Mouse (Mus musculus): ENCODE measurements around the gene Nmnat3. TPM values are rescaled to one million over a fixed set of nuclear protein-coding genes. Genes with fewer than 3 reads are reported as not detected.
A peak's percentile ranks its signal among the peaks of the same experiment; 100 is the strongest.
"Not testable (repeated sequence)": the region's sequence is repeated elsewhere in the genome, so short reads cannot be mapped to it uniquely, and the experiment has no call there.

Nmnat3 gene
- 3.5 and 4.3 TPM in 2 replicates for polyA plus RNA-seq (2016; fragmentation: Nextera tagmentation; extraction: Ambion mirVana)

- not testable (repeated sequence) for ATAC-seq (ENCODE audit: insufficient number of reproducible peaks, insufficient read depth, low FRiP score, low TSS enrichment); H3K4me2 ChIP-seq (replicated peaks); H3K4me3 ChIP-seq; H3K27me3 ChIP-seq; H3K27ac ChIP-seq; H3K36me3 ChIP-seq; H3K4me1 ChIP-seq; H3K9ac ChIP-seq; H3K9me3 ChIP-seq
- WGBS = 77% methylated on average over 6 of the region's 6 CpGs
These were observed at the start of gene Nmnat3 for GRCm38 (mm10) chr9:98287135-98287534. Gene Nmnat3 (plus strand): TSS chr9:98287435.

GRCm38 (mm10) chr9:98243481-98243880 lies 43.8 kb upstream of the Nmnat3 start:
- 88% methylated on average over 2 of the region's 2 CpGs for WGBS

GRCm38 (mm10) chr9:98244223-98244622 lies 43.0 kb upstream of the Nmnat3 start:
- H3K36me3 ChIP-seq = no peaks in the 10 kb centered on the region
- ATAC-seq (ENCODE audit: insufficient number of reproducible peaks, insufficient read depth, low FRiP score, low TSS enrichment) = no peak
- H3K27me3 ChIP-seq = no peaks in the 10 kb centered on the region
- H3K27ac ChIP-seq = no peak overlapping the region
- H3K9ac ChIP-seq = no peak overlapping the region
- H3K4me2 ChIP-seq (replicated peaks) = no peak overlapping the region
- no peak overlapping the region for H3K4me3 ChIP-seq
- WGBS = 52% methylated on average over 2 of the region's 2 CpGs
- H3K4me1 ChIP-seq = no peaks in the 10 kb centered on the region
- H3K9me3 ChIP-seq = no peaks in the 10 kb centered on the region

More at GRCm38 (mm10) chr9:98243481-98243880, 43.8 kb upstream of the Nmnat3 start:
- no peak for ATAC-seq (ENCODE audit: insufficient number of reproducible peaks, insufficient read depth, low FRiP score, low TSS enrichment)
- Histone ChIP-seq H3K9me3 (no peaks in the 10 kb centered on the region), H3K4me1 (no peaks in the 10 kb centered on the region), H3K4me2 (replicated peaks) (no peak overlapping the region), H3K27me3 (no peaks in the 10 kb centered on the region), H3K9ac (no peak overlapping the region), H3K27ac (no peak overlapping the region), H3K36me3 (no peaks in the 10 kb centered on the region), H3K4me3 (no peak overlapping the region)

- Histone ChIP-seq H3K27me3 (no peaks in the 10 kb centered on the region), H3K36me3 (no peaks in the 10 kb centered on the region), H3K4me2 (replicated peaks) (no peak overlapping the region), H3K9ac (no peak overlapping the region), H3K4me1 (no peaks in the 10 kb centered on the region), H3K9me3 (no peaks in the 10 kb centered on the region), H3K4me3 (no peak overlapping the region), H3K27ac (no peak overlapping the region)
- 82% methylated on average over 2 of the region's 2 CpGs for WGBS
- no peak for ATAC-seq (ENCODE audit: insufficient number of reproducible peaks, insufficient read depth, low FRiP score, low TSS enrichment)
These were observed 42.0 kb upstream of the Nmnat3 start for GRCm38 (mm10) chr9:98245226-98245625.

- no peak overlapping the region for H3K27ac ChIP-seq
- no peaks in the 10 kb centered on the region for H3K36me3 ChIP-seq
- no peak overlapping the region for H3K4me2 ChIP-seq (replicated peaks)
- H3K4me3 ChIP-seq = no peak overlapping the region
- no peaks in the 10 kb centered on the region for H3K4me1 ChIP-seq
- WGBS = 93% methylated on average over 1 of the region's 1 CpGs
- no peak overlapping the region for H3K9ac ChIP-seq
- no peak for ATAC-seq (ENCODE audit: insufficient number of reproducible peaks, insufficient read depth, low FRiP score, low TSS enrichment)
- H3K27me3 ChIP-seq = no peaks in the 10 kb centered on the region
- no peaks in the 10 kb centered on the region for H3K9me3 ChIP-seq
These were observed 40.9 kb upstream of the Nmnat3 start for GRCm38 (mm10) chr9:98246351-98246750.

GRCm38 (mm10) chr9:98260210-98260609 lies 27.0 kb upstream of the Nmnat3 start:
- H3K4me2 ChIP-seq (replicated peaks) = no peak overlapping the region
- no peak overlapping the region for H3K4me3 ChIP-seq
- H3K36me3 ChIP-seq = no peaks in the 10 kb centered on the region
- H3K9me3 ChIP-seq = no peaks in the 10 kb centered on the region
- H3K27ac ChIP-seq = no peak overlapping the region
- H3K9ac ChIP-seq = no peak overlapping the region
- 84% methylated on average over 8 of the region's 8 CpGs for WGBS
- no peak for ATAC-seq (ENCODE audit: insufficient number of reproducible peaks, insufficient read depth, low FRiP score, low TSS enrichment)
- no peaks in the 10 kb centered on the region for H3K4me1 ChIP-seq
- H3K27me3 ChIP-seq = no peaks in the 10 kb centered on the region

- H3K4me3 ChIP-seq = no peak overlapping the region
- H3K27ac ChIP-seq = no peak overlapping the region
- H3K36me3 ChIP-seq = no peaks in the 10 kb centered on the region
- H3K4me2 ChIP-seq (replicated peaks) = no peak overlapping the region
- H3K9ac ChIP-seq = no peak overlapping the region
- ATAC-seq (ENCODE audit: insufficient number of reproducible peaks, insufficient read depth, low FRiP score, low TSS enrichment) = 0 out of 2 replicates have a peak, but pooled peaks have one; percentile 56
- H3K4me1 ChIP-seq = no peaks in the 10 kb centered on the region
- no peaks in the 10 kb centered on the region for H3K9me3 ChIP-seq
- 11% methylated on average over 1 of the region's 1 CpGs for WGBS
- no peaks in the 10 kb centered on the region for H3K27me3 ChIP-seq
These were observed 25.7 kb upstream of the Nmnat3 start for GRCm38 (mm10) chr9:98261461-98262011.

- no peak overlapping the region for H3K27ac ChIP-seq
- no peaks in the 10 kb centered on the region for H3K27me3 ChIP-seq
- no peak overlapping the region for H3K9ac ChIP-seq
- WGBS = 79% methylated on average over 5 of the region's 5 CpGs
- H3K4me3 ChIP-seq = no peak overlapping the region
- no peaks in the 10 kb centered on the region for H3K9me3 ChIP-seq
- no peak overlapping the region for H3K4me2 ChIP-seq (replicated peaks)
- H3K4me1 ChIP-seq = no peaks in the 10 kb centered on the region
- H3K36me3 ChIP-seq = no peaks in the 10 kb centered on the region
- no peak for ATAC-seq (ENCODE audit: insufficient number of reproducible peaks, insufficient read depth, low FRiP score, low TSS enrichment)
These were observed 22.3 kb upstream of the Nmnat3 start for GRCm38 (mm10) chr9:98264916-98265315.

GRCm38 (mm10) chr9:98272734-98273133 lies 14.5 kb upstream of the Nmnat3 start:
- Histone ChIP-seq H3K4me2 (replicated peaks) (no peak overlapping the region), H3K9ac (no peak overlapping the region), H3K4me1 (no peaks in the 10 kb centered on the region), H3K36me3 (no peaks in the 10 kb centered on the region), H3K27me3 (no peaks in the 10 kb centered on the region), H3K4me3 (no peak overlapping the region), H3K9me3 (no peaks in the 10 kb centered on the region), H3K27ac (no peak overlapping the region)
- 27% methylated on average over 5 of the region's 5 CpGs for WGBS
- ATAC-seq (ENCODE audit: insufficient number of reproducible peaks, insufficient read depth, low FRiP score, low TSS enrichment) = 0 out of 2 replicates have a peak, but pooled peaks have one; percentile 41

GRCm38 (mm10) chr9:98275080-98275479 lies 12.2 kb upstream of the Nmnat3 start:
- H3K9ac ChIP-seq = no peak overlapping the region
- H3K9me3 ChIP-seq = no peaks in the 10 kb centered on the region
- no peak overlapping the region for H3K4me3 ChIP-seq
- ATAC-seq (ENCODE audit: insufficient number of reproducible peaks, insufficient read depth, low FRiP score, low TSS enrichment) = no peak
- H3K36me3 ChIP-seq = no peaks in the 10 kb centered on the region
- H3K4me2 ChIP-seq (replicated peaks) = no peak overlapping the region
- H3K27ac ChIP-seq = no peak overlapping the region
- H3K27me3 ChIP-seq = no peaks in the 10 kb centered on the region
- WGBS = 75% methylated on average over 10 of the region's 10 CpGs
- H3K4me1 ChIP-seq = no peaks in the 10 kb centered on the region

GRCm38 (mm10) chr9:98280162-98280561 lies 7.1 kb upstream of the Nmnat3 start:
- no peak overlapping the region for H3K4me2 ChIP-seq (replicated peaks)
- no peaks in the 10 kb centered on the region for H3K36me3 ChIP-seq
- H3K4me1 ChIP-seq = no peaks in the 10 kb centered on the region
- no peaks in the 10 kb centered on the region for H3K27me3 ChIP-seq
- no peak overlapping the region for H3K9ac ChIP-seq
- no peak overlapping the region for H3K27ac ChIP-seq
- WGBS = 39% methylated on average over 5 of the region's 5 CpGs
- H3K4me3 ChIP-seq = no peak overlapping the region
- no peak for ATAC-seq (ENCODE audit: insufficient number of reproducible peaks, insufficient read depth, low FRiP score, low TSS enrichment)
- H3K9me3 ChIP-seq = no peaks in the 10 kb centered on the region

- H3K27ac ChIP-seq = no peak overlapping the region
- H3K4me2 ChIP-seq (replicated peaks) = no peak overlapping the region
- 85% methylated on average over 9 of the region's 9 CpGs for WGBS
- H3K36me3 ChIP-seq = no peaks in the 10 kb centered on the region
- H3K9me3 ChIP-seq = no peaks in the 10 kb centered on the region
- no peaks in the 10 kb centered on the region for H3K4me1 ChIP-seq
- no peak overlapping the region for H3K4me3 ChIP-seq
- no peak for ATAC-seq (ENCODE audit: insufficient number of reproducible peaks, insufficient read depth, low FRiP score, low TSS enrichment)
- no peak overlapping the region for H3K9ac ChIP-seq
- H3K27me3 ChIP-seq = no peaks in the 10 kb centered on the region
These were observed 1.5 kb upstream of the Nmnat3 start for GRCm38 (mm10) chr9:98285606-98286301.

Measured in embryonic facial prominence, embryonic 12.5 days (tissue).